Mouse (Mus musculus) neural tube, embryonic 13.5 days (tissue): ENCODE measurements around the gene Pimreg. TPM values are rescaled to one million over a fixed set of nuclear protein-coding genes. Genes with fewer than 3 reads are reported as not detected.

Experiments
- ATAC-seq: fragments of 200-750 bp; cut with Nextera tagmentation; 2 replicates; pipeline ENCODE4 v1.8.0; 2017; ENCODE audit warnings: low read depth, mild to moderate bottlenecking, moderate TSS enrichment, moderate library complexity
- H3K27ac ChIP-seq: fragments of 300-500 bp; sonication (generic); replicated peaks from 2 replicates; pipeline ENCODE4 v1.5.1; 2015; ENCODE audit warnings: moderate library complexity, mild to moderate bottlenecking, inconsistent platforms
- H3K27me3 ChIP-seq: fragments of 300-500 bp; sonication (generic); 2 replicates; pipeline ENCODE4 v1.6.1; 2015; ENCODE audit warnings: mild to moderate bottlenecking, inconsistent platforms
- H3K36me3 ChIP-seq: fragments of 300-500 bp; sonication (generic); 2 replicates; pipeline ENCODE4 v1.6.1; 2015; ENCODE audit warnings: mild to moderate bottlenecking, inconsistent platforms
- H3K4me1 ChIP-seq: fragments of 300-500 bp; sonication (generic); replicated peaks from 2 replicates; pipeline ENCODE4 v1.6.1; 2015; ENCODE audit warnings: inconsistent platforms
- H3K4me2 ChIP-seq: fragments of 300-500 bp; sonication (generic); 2 replicates; pipeline ENCODE4 v1.6.1; 2015; ENCODE audit warnings: inconsistent platforms, mild to moderate bottlenecking, moderate library complexity
- H3K4me3 ChIP-seq: fragments of 300-500 bp; sonication (generic); 2 replicates; pipeline ENCODE4 v1.5.1; 2015; ENCODE audit warnings: mild to moderate bottlenecking, inconsistent platforms
- H3K9ac ChIP-seq: fragments of 300-500 bp; sonication (generic); 2 replicates; pipeline ENCODE4 v1.6.1; 2015; ENCODE audit warnings: moderate library complexity, mild to moderate bottlenecking, inconsistent platforms
- H3K9me3 ChIP-seq: fragments of 300-500 bp; sonication (generic); 2 replicates; pipeline ENCODE4 v1.6.1; 2016; ENCODE audit warnings: inconsistent platforms
- WGBS: fragments of 180-500 bp; shearing (Covaris S2); methylation state at CpG from one replicate; pipeline ENCODE4 v1.1.7; 2015; 5-methylcytosine and 5-hydroxymethylcytosine counted together
- polyA plus RNA-seq: library from polyadenylated mRNA; unstranded; fragments of >200 nt; fragmentation: Nextera tagmentation; extraction: Ambion mirVana; gene quantifications from 2 replicates; pipeline ENCODE4 v1.2.1, GENCODE M21; 2015

Pimreg gene
- polyA plus RNA-seq, 1 experiment from 2014 or later = 31.2 TPM

- no peaks in the 10 kb centered on the region for H3K9me3 ChIP-seq
- WGBS = 75% methylated on average over 9 of the region's 9 CpGs
- ATAC-seq = no peak
- no peaks in the 10 kb centered on the region for H3K27me3 ChIP-seq
- no peak overlapping the region for H3K4me3 ChIP-seq
- no peaks in the 10 kb centered on the region for H3K36me3 ChIP-seq
- no peak overlapping the region for H3K27ac ChIP-seq
- H3K4me2 ChIP-seq = no peak overlapping the region
- no peak overlapping the region for H3K9ac ChIP-seq
- H3K4me1 ChIP-seq = peaks cover 36% of the 10 kb centered on the region
Observed at GRCm38 (mm10) chr11:72070733-72071132, 28.9 kb downstream of the Pimreg start.

GRCm38 (mm10) chr11:72072331-72072905 is 30.6 kb downstream of the Pimreg start:
- 24% methylated on average over 6 of the region's 6 CpGs for whole genome bisulfite sequencing
- Histone ChIP-seq H3K36me3 (no peaks in the 10 kb centered on the region), H3K4me1 (peaks cover 31% of the 10 kb centered on the region), H3K27me3 (no peaks in the 10 kb centered on the region), H3K4me3 (no peak overlapping the region), H3K4me2 (no peak overlapping the region), H3K9ac (no peak overlapping the region), H3K27ac (no peak overlapping the region), H3K9me3 (no peaks in the 10 kb centered on the region)
- ATAC-seq = no peak

GRCm38 (mm10) chr11:72074230-72074629 is 32.4 kb downstream of the Pimreg start:
- no peak overlapping the region for H3K4me3 ChIP-seq
- no peak overlapping the region for H3K9ac ChIP-seq
- ATAC-seq = no peak
- no peak overlapping the region for H3K27ac ChIP-seq
- H3K36me3 ChIP-seq = no peaks in the 10 kb centered on the region
- no peaks in the 10 kb centered on the region for H3K27me3 ChIP-seq
- H3K4me1 ChIP-seq = peaks cover 21% of the 10 kb centered on the region
- WGBS = 87% methylated on average over 13 of the region's 13 CpGs
- no peak overlapping the region for H3K4me2 ChIP-seq
- H3K9me3 ChIP-seq = no peaks in the 10 kb centered on the region

- H3K4me3 ChIP-seq = no peak overlapping the region
- 47% methylated on average over 3 of the region's 3 CpGs for WGBS
- no peaks in the 10 kb centered on the region for H3K27me3 ChIP-seq
- no peak overlapping the region for H3K9ac ChIP-seq
- no peak overlapping the region for H3K4me2 ChIP-seq
- no peaks in the 10 kb centered on the region for H3K9me3 ChIP-seq
- H3K27ac ChIP-seq = no peak overlapping the region
- no peak for ATAC-seq
- H3K36me3 ChIP-seq = no peaks in the 10 kb centered on the region
- no peaks in the 10 kb centered on the region; the same call in 1 of the 2 replicates for H3K4me1 ChIP-seq
Observed at GRCm38 (mm10) chr11:72078056-72078455, 36.2 kb downstream of the Pimreg start.

- H3K4me2 ChIP-seq = no peak overlapping the region
Observed at GRCm38 (mm10) chr11:72078647-72079046, 36.8 kb downstream of the Pimreg start.

GRCm38 (mm10) chr11:72080461-72080860 is 38.6 kb downstream of the Pimreg start:
- peaks cover 6% of the 10 kb centered on the region for H3K4me1 ChIP-seq
- H3K4me2 ChIP-seq = no peak overlapping the region
- H3K36me3 ChIP-seq = no peaks in the 10 kb centered on the region
- 70% methylated on average over 6 of the region's 6 CpGs for WGBS
- no peaks in the 10 kb centered on the region for H3K27me3 ChIP-seq
- no peak overlapping the region for H3K27ac ChIP-seq
- no peak for ATAC-seq
- no peaks in the 10 kb centered on the region for H3K9me3 ChIP-seq
- H3K4me3 ChIP-seq = no peak overlapping the region
- no peak overlapping the region for H3K9ac ChIP-seq

More at GRCm38 (mm10) chr11:72078647-72079046, 36.8 kb downstream of the Pimreg start:
- Histone ChIP-seq H3K9ac (no peak overlapping the region), H3K27me3 (no peaks in the 10 kb centered on the region), H3K9me3 (no peaks in the 10 kb centered on the region), H3K36me3 (no peaks in the 10 kb centered on the region), H3K27ac (no peak overlapping the region), H3K4me3 (no peak overlapping the region), H3K4me1 (no peaks in the 10 kb centered on the region; the same call in 1 of the 2 replicates)
- no peak for ATAC-seq
- WGBS = 44% methylated on average over 4 of the region's 4 CpGs

- Histone ChIP-seq H3K36me3 (no peaks in the 10 kb centered on the region), H3K4me1 (peaks cover 27% of the 10 kb centered on the region), H3K27me3 (no peaks in the 10 kb centered on the region), H3K27ac (no peak overlapping the region), H3K4me3 (no peak overlapping the region), H3K4me2 (no peak overlapping the region), H3K9ac (no peak overlapping the region), H3K9me3 (no peaks in the 10 kb centered on the region)
- WGBS = 90% methylated on average over 4 of the region's 4 CpGs
- ATAC-seq = no peak
Observed at GRCm38 (mm10) chr11:72082601-72083000, 40.8 kb downstream of the Pimreg start.

GRCm38 (mm10) chr11:72084337-72084736 is 42.5 kb downstream of the Pimreg start:
- H3K9ac ChIP-seq = no peak overlapping the region
- ATAC-seq = no peak
- 93% methylated on average over 15 of the region's 15 CpGs for WGBS

GRCm38 (mm10) chr11:72086251-72087046 is 44.6 kb downstream of the Pimreg start:
- no peaks in the 10 kb centered on the region for H3K27me3 ChIP-seq
- no peaks in the 10 kb centered on the region for H3K36me3 ChIP-seq
- ATAC-seq = peak; percentile 92
- H3K4me2 ChIP-seq = no peak overlapping the region
- peaks cover 41% of the 10 kb centered on the region for H3K4me1 ChIP-seq
- H3K9me3 ChIP-seq = no peaks in the 10 kb centered on the region
- H3K4me3 ChIP-seq = no peak overlapping the region
- 14% methylated on average over 11 of the region's 11 CpGs for WGBS
- H3K9ac ChIP-seq = peak overlapping the region; percentile 28; the same call in 1 of the 2 replicates
- H3K27ac ChIP-seq = peak overlapping the region; percentile 91

More at GRCm38 (mm10) chr11:72084337-72084736, 42.5 kb downstream of the Pimreg start:
- Histone ChIP-seq H3K4me2 (no peak overlapping the region), H3K4me3 (no peak overlapping the region), H3K36me3 (no peaks in the 10 kb centered on the region), H3K9me3 (no peaks in the 10 kb centered on the region), H3K27me3 (no peaks in the 10 kb centered on the region), H3K27ac (no peak overlapping the region), H3K4me1 (peaks cover 38% of the 10 kb centered on the region)

GRCm38 (mm10) chr11:72092390-72092789 is 50.6 kb downstream of the Pimreg start:
- Histone ChIP-seq H3K9ac (no peak overlapping the region), H3K27me3 (no peaks in the 10 kb centered on the region)
- ATAC-seq = no peak

GRCm38 (mm10) chr11:72094442-72094841 is 52.6 kb downstream of the Pimreg start:
- 89% methylated on average over 7 of the region's 7 CpGs for WGBS
- ATAC-seq = no peak
- no peak overlapping the region for H3K4me2 ChIP-seq
- peaks cover 59% of the 10 kb centered on the region for H3K4me1 ChIP-seq
- no peaks in the 10 kb centered on the region for H3K27me3 ChIP-seq
- H3K4me3 ChIP-seq = no peak overlapping the region
- no peaks in the 10 kb centered on the region for H3K36me3 ChIP-seq
- no peak overlapping the region for H3K9ac ChIP-seq
- H3K9me3 ChIP-seq = no peaks in the 10 kb centered on the region
- H3K27ac ChIP-seq = no peak overlapping the region

More at GRCm38 (mm10) chr11:72092390-72092789, 50.6 kb downstream of the Pimreg start:
- Histone ChIP-seq H3K4me2 (no peak overlapping the region), H3K36me3 (no peaks in the 10 kb centered on the region), H3K27ac (no peak overlapping the region), H3K4me1 (peaks cover 60% of the 10 kb centered on the region), H3K4me3 (no peak overlapping the region), H3K9me3 (no peaks in the 10 kb centered on the region)
- 68% methylated on average over 8 of the region's 8 CpGs for WGBS

GRCm38 (mm10) chr11:72095994-72096393 is 54.2 kb downstream of the Pimreg start:
- Histone ChIP-seq H3K9me3 (no peaks in the 10 kb centered on the region), H3K27me3 (no peaks in the 10 kb centered on the region), H3K27ac (peak overlapping the region; percentile 65), H3K9ac (no peak overlapping the region), H3K4me3 (no peak overlapping the region), H3K36me3 (no peaks in the 10 kb centered on the region), H3K4me1 (peaks cover 56% of the 10 kb centered on the region), H3K4me2 (no peak overlapping the region)
- 0 out of 2 replicates have a peak, but pooled peaks have one; percentile 28 for ATAC-seq
- WGBS = 16% methylated on average over 3 of the region's 3 CpGs
